Mouse (Mus musculus) brain, embryonic 14.5 days (tissue): Measurements from ENCODE around the gene Mrps10. TPM values are rescaled to one million over a fixed set of nuclear protein-coding genes. Genes with fewer than 3 reads are reported as not detected.

Source experiments
- DNase-seq: peaks from one replicate; pipeline ENCODE4 v3.0.0-alpha.2; 2011; ENCODE audit warnings: low read depth
- CTCF ChIP-seq: fragments of 200-500 bp; IDR thresholded peaks from 2 replicates; pipeline ENCODE4 v1.5.1; 2012; ENCODE audit warnings: inconsistent platforms, mild to moderate bottlenecking, moderate library complexity, borderline replicate concordance; ENCODE audit not compliant: insufficient read depth, insufficient read length; ENCODE audit errors: extremely low read depth
- POLR2A ChIP-seq: fragments of 200-500 bp; IDR thresholded peaks from 2 replicates; pipeline ENCODE4 v1.6.1; 2012; ENCODE audit warnings: mild to moderate bottlenecking, inconsistent platforms, borderline replicate concordance; ENCODE audit not compliant: poor library complexity, insufficient read depth, insufficient read length, severe bottlenecking; ENCODE audit errors: extremely low read depth
- polyA plus RNA-seq: library from polyadenylated mRNA; depleted of rRNA; stranded (reverse); fragments of >200 nt; gene quantifications from 2 replicates; pipeline ENCODE4 v1.2.3, GENCODE M21; 2012; rRNA removed

The Mrps10 gene
- polyA plus RNA-seq, 1 experiment: 46.2 TPM

DNA sequence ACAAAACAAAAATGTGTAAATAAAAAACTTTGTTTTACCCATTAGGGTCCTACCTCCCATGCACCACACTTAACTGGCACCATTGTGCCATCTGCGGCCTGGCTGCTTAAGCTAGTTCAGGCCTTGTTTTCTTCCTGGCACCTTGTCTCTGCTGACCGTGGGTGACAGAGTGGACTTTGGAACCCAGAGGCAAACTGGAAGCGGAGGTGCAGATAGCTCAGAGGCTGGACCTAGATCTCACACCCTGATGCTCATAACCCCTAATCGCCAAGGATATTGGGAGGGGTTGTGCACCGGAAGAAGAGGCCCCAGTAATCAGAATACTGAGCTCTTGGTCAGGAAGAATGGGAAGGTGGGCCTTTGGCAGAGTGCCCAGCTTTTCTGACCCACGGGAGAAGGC is 55.5 kb downstream of the Mrps10 start:
- no peak for DNase-seq
- TF ChIP-seq POLR2A (no peak), CTCF (no peak)

DNA sequence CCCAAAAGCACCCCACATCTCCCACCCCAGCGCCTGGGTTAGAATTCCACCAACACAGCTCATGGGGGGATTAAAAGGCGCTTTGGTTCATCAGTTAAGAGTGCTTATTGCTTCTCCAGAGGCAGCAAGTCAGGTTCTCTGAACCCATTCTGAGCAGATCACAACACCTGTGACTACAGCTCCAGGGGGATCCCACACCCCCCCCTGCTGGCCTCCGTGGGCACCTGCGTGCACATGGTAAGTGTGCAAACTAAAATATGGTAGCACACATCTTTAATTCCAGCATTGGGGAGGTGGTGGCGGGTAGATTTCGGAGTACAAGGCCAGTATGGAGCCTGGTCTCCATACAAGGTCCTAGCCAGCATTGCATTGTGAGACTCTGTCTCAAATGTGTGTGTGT is 58.6 kb downstream of the Mrps10 start:
- TF ChIP-seq POLR2A: no peak
- peak; percentile 25; the same call in 1 of the 2 replicates for TF ChIP-seq CTCF
- no peak for DNase-seq

DNA sequence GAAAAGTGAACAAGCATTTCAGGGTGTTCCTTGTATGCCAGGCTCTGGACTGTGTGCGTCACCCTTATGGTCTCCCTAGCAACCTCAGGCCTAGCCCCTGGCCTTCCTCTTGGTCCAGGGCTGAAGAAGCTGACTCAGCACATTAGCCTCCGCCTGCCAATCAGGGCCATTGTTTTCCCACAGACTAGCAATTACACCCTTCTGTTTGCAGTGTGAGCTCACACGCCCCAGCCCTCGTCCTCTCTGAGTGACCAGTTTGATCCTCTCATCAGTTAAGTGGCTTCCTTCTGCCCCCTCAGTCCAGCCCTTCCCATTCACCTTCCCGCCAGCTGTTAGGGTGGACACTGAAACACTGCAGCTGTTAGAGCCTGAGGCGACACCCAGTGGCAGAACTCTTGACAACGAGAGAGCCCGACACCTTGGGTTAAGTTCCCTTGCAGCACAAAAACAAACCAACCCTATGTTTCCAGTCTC is 60.2 kb downstream of the Mrps10 start:
- TF ChIP-seq POLR2A (no peak), CTCF (peak; percentile 60)
- peak; percentile 68 for DNase-seq

DNA sequence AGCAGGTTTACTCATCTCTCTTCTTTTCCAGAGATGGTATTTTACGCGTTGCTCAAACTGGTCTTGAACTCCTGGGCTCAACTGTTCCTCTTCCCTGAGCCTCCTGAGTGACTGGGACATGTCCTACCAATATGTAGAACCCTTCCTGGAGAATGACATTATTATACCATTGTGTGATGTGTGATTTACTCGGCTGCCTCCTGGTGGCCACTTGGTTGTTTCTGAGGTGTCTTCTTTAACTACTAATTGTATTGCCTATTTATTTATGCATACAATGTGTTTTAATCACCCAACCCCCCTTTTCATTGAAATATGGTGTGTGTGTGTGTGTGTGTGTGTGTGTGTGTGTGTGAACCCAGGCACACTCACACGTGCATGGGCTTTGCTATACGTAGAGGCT is 62.1 kb downstream of the Mrps10 start:
- no peak for DNase-seq
- TF ChIP-seq POLR2A (no peak), CTCF (no peak)

Other genes with a start within 250 kb of the Mrps10 start
- gene Guca1b, start 16.5 kb downstream of the Mrps10 start, polyA plus RNA-seq: 1.2 TPM in 2 replicates
- gene Guca1a, start 31.7 kb downstream of the Mrps10 start, polyA plus RNA-seq: 0.43 and 0.83 TPM in 2 replicates
- gene AI661453, start 67.7 kb downstream of the Mrps10 start, polyA plus RNA-seq: 0.42 and 0.85 TPM in 2 replicates
- 0.41 and 0.53 TPM in 2 replicates for gene 1700001C19Rik, start 68.5 kb downstream of the Mrps10 start, polyA plus RNA-seq
- gene Taf8, start 133.4 kb downstream of the Mrps10 start, polyA plus RNA-seq: 34.2 and 44.1 TPM in 2 replicates
- 59.7 and 68.5 TPM in 2 replicates for gene Ccnd3, start 136.2 kb downstream of the Mrps10 start, polyA plus RNA-seq
- 27.1 and 31.1 TPM in 2 replicates for gene Bysl, start 242.6 kb downstream of the Mrps10 start, polyA plus RNA-seq
- gene Med20, start 242.7 kb downstream of the Mrps10 start, polyA plus RNA-seq: 43.1 and 59.0 TPM in 2 replicates
- 1.7 and 2.6 TPM in 2 replicates for gene Gm20517, start 242.7 kb downstream of the Mrps10 start, polyA plus RNA-seq